Mouse (Mus musculus) embryonic fibroblast, embryonic 13.5 days (primary cell): ENCODE data around the gene Hist1h4k. TPM values are rescaled to one million over a fixed set of nuclear protein-coding genes. Genes with fewer than 3 reads are reported as not detected.
"Not testable (repeated sequence)": the region's sequence is repeated elsewhere in the genome, so short reads cannot be mapped to it uniquely, and the experiment has no call there.

ENCODE experiments used
- H3K27ac ChIP-seq: 2 replicates; pipeline ENCODE4 v1.5.1; 2012; ENCODE audit warnings: low read length, control low read depth, inconsistent platforms; ENCODE audit not compliant: insufficient read depth
- H3K4me1 ChIP-seq: 2 replicates; pipeline ENCODE4 v1.6.1; 2011; ENCODE audit warnings: low read length; ENCODE audit not compliant: control insufficient read depth, insufficient read depth
- H3K4me3 ChIP-seq: 2 replicates; pipeline ENCODE4 v1.5.1; 2011; ENCODE audit warnings: mild to moderate bottlenecking, control low read depth, low read length; ENCODE audit not compliant: insufficient read depth
- CTCF ChIP-seq: IDR thresholded peaks from 2 replicates; pipeline ENCODE4 v1.5.1; 2011; ENCODE audit warnings: mild to moderate bottlenecking, control low read depth, low read length, moderate library complexity, borderline replicate concordance; ENCODE audit not compliant: insufficient read depth
- POLR2A ChIP-seq: IDR thresholded peaks from 2 replicates; pipeline ENCODE4 v1.6.1; 2011; ENCODE audit warnings: low read depth, mild to moderate bottlenecking, control low read depth, low read length, moderate library complexity
- polyA plus RNA-seq: library from polyadenylated mRNA; stranded (reverse); fragments of >200 nt; gene quantifications from 2 replicates; pipeline ENCODE4 v1.2.4, GENCODE M21; 2011; ENCODE audit warnings: low read depth; ENCODE audit not compliant: missing spikeins, insufficient read length

The Hist1h4k gene
- polyA plus RNA-seq, 1 experiment, result 7.3 TPM

DNA sequence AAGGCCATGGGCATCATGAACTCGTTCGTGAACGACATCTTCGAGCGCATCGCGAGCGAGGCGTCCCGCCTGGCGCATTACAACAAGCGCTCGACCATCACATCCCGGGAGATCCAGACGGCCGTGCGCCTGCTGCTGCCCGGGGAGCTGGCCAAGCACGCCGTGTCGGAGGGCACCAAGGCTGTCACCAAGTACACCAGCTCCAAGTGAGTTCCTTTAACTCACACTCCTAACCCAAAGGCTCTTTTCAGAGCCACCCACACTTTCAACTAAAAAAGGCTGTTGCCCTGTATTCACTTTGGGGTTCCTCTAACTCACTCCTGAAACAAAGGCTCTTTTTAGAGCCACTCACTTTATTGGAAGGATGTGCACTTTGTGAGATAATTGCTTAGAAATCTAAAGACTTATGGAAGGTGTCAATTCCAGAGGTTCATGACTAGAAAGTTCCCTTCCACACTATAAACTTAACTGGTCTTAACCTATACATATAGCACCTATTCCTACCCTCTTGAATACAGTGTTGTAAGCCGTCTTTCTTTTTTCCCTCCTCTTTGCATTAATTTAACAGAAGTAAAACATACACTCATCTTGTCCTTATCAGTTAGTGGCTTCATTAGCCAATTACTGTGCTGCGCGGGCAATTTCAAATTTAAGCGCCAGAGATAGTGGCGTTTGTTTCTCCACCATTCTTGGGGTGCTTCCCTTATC, 4.1 kb upstream of the Hist1h4k start:
- not testable (repeated sequence) for H3K4me1 ChIP-seq
- peak; percentile 56; the same call in 1 of the 2 replicates for TF ChIP-seq POLR2A
- peak overlapping the region; percentile 71 for H3K27ac ChIP-seq
- H3K4me3 ChIP-seq, result peak overlapping the region; percentile 55

DNA sequence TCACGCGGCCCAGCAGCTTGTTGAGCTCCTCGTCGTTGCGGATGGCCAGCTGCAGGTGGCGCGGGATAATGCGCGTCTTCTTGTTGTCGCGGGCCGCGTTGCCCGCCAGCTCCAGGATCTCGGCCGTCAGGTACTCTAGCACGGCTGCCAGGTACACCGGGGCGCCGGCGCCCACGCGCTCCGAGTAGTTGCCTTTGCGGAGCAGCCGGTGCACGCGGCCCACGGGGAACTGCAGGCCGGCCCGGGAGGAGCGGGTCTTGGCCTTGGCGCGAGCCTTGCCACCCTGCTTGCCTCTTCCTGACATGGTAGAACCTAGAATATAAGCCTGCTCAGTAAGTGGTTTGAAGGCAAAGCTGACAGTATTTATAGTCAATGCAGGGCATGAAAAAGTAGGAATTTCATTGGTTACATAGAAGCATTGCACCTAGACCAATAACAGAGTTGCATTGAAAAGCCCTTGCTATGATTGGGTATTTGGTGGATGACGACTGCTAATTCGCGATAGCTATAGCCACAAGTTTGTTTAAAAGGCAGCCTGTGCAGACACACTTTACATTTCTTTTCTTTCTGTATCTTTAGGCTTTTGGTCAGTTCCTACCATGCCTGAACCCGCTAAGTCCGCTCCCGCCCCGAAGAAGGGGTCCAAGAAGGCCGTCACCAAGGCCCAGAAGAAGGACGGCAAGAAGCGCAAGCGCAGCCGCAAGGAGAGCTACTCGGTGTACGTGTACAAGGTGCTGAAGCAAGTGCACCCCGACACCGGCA, 3.4 kb upstream of the Hist1h4k start, which contains the start of the genes Hist1h2ak and Hist1h2bn:
Gene Hist1h2ak (minus strand): TSS at position 304 of the 762 bp plus-strand sequence.
Gene Hist1h2bn (plus strand): TSS at position 600 of the 762 bp plus-strand sequence.
- Histone ChIP-seq H3K27ac (peak within 1 kb of the TSS; percentile 71), H3K4me3 (peak within 1 kb of the TSS; percentile 55)
- not testable (repeated sequence) for H3K4me1 ChIP-seq
- TF ChIP-seq POLR2A, result peak; percentile 77; the same call in 1 of the 2 replicates

DNA sequence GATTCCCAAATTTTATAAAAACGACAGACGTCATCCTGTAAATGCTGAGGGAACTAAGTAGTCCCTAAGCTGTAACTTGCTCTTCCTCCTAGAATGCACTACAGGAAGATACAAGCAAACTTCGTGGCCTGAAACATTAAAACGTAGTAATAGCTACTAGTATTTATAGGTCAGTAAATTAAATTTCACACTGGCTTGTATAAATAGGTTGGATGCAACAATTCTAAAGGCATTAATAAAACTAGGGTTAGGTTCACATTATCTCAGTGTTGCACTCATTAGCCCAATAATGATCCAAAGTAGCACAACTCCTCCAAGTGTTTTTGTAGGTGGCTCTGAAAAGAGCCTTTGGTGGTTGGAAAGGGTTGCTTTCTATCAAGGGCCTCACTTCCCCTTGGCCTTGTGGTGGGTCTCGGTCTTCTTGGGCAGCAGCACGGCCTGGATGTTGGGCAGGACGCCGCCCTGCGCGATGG, 2.8 kb upstream of the Hist1h4k start:
- TF ChIP-seq POLR2A (no peak; the same call in 1 of the 2 replicates), CTCF (no peak)
- H3K4me1 ChIP-seq, result peaks cover 6% of the 10 kb centered on the region
- H3K27ac ChIP-seq, result peak overlapping the region; percentile 69

DNA sequence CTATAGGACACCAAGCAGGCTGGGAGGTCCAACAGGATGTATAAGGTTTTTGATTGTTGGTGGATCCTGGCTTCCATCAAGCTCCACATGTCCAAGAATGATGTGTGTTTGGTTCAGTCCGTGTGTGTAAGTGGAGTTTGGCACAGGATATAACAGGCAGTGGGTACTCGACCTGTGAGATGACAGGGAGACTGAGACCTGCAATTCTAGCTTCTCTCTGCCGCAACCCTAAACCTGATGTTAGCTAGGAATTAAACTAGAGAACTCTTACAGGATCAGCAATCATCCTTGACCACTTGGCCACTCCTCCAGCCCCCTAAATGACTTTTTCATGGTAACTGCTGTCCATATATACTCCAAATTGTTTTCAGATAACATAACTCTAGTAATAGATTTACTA, 2.1 kb upstream of the Hist1h4k start:
- Histone ChIP-seq H3K4me1 (peaks cover 6% of the 10 kb centered on the region), H3K27ac (peak overlapping the region; percentile 49), H3K4me3 (no peak overlapping the region)
- no peak for TF ChIP-seq CTCF
- no peak for TF ChIP-seq POLR2A

More for the DNA sequence above, 2.8 kb upstream of the Hist1h4k start:
- peak overlapping the region; percentile 49 for H3K4me3 ChIP-seq

DNA sequence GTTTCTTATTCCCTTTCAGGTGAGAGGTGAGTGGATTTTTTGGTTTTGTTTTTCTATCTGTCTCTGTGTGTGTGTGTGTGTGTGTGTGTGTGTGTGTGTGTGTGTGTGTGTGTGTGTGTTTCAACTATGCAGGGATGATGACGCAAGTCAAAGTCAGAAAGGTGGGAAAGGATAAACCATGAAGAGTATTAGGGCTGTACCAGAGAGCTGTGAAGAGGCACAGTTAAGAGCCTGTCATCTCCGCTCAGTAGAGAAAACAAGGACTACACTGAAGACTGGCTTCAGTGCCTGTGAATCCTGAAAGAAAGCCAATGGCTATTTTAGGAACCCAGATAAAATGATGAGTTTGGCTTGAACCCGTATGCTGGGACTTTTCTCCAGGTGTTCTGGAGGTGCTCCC, 1.5 kb upstream of the Hist1h4k start:
- Histone ChIP-seq H3K4me3 (no peak overlapping the region), H3K27ac (no peak overlapping the region), H3K4me1 (peaks cover 8% of the 10 kb centered on the region)
- TF ChIP-seq POLR2A, result no peak
- no peak for TF ChIP-seq CTCF

DNA sequence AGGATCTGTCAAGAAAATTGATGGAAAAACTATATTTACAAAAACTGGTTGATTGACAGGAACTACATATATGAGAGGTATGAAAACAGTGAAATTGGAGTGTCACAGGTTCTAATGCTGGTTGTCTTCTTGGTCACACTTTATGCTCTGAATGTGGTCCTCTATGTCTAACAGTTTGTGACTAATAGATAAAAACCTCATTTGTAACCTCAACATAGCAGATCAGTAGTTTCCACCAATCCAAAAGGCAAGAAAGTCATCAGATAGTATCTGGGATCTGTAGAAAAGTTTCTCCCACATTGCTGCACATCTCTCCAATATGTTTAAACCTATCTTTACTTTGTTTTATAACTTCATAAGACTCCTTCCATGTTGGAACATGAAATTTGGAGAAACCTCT, 1.1 kb upstream of the Hist1h4k start:
- no peak for TF ChIP-seq POLR2A
- no peak for TF ChIP-seq CTCF
- no peak overlapping the region for H3K27ac ChIP-seq
- H3K4me3 ChIP-seq, result no peak overlapping the region
- H3K4me1 ChIP-seq, result peaks cover 8% of the 10 kb centered on the region

DNA sequence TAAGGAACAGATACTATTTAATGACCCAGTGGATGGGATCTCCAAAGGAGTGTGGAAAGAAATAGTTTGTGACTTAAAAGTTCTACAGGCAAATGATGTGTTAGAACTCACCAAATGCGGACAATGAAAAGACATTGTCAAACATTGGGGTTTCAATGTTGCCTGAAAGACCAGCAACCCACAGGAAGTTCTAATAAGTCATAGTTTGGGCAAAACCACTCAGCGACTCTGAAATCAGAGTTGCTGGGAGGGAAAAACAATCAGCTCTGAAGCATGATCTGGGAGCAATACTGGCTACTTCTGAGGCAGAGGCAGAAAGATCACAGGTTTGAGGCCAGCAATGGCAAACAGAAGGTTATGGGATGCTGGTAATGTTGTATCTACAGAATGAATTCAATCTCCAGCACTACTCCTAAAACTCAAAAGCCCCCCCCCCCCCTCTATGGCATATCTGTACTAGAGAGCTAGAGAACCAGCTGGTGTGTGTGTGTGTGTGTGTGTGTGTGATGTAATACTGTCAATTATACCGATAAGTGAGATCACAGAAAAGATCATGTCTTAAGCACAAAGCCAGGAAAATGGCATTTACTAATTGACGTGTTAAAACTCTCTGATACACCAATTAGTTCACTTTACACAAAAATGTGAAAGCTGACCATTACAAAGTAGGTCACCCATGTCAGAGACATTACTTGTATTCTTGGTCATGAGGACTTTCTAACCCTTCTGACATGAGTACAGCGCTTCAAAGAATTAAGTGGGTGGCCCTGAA, 732 bp downstream of the Hist1h4k start:
- H3K4me3 ChIP-seq, result peak overlapping the region; percentile 57
- H3K4me1 ChIP-seq, result peaks cover 8% of the 10 kb centered on the region
- H3K27ac ChIP-seq, result peak overlapping the region; percentile 13; the same call in 1 of the 2 replicates
- no peak for TF ChIP-seq CTCF
- peak; percentile 75 for TF ChIP-seq POLR2A

DNA sequence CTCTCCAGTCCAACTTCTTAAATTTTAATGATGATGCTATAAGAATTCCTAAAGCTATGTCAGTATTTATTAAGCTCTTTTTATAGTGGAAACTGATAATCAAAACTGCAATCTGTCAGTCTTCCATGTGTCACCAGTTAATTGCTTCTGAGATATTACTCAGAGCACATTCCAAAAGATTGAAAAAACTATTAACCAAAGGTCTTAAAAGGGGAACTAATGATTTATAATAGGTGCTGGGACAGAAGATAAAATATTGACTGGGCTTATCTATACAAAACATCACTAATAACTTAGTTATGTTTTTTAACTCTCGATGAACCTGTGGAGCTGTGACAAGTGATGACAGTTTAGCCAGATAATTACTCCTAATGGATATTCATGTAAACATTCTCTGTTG, 5.3 kb downstream of the Hist1h4k start:
- H3K4me1 ChIP-seq, result peaks cover 2% of the 10 kb centered on the region; the same call in 1 of the 2 replicates
- H3K27ac ChIP-seq, result no peak overlapping the region
- TF ChIP-seq CTCF (no peak), POLR2A (no peak)
- H3K4me3 ChIP-seq, result no peak overlapping the region

DNA sequence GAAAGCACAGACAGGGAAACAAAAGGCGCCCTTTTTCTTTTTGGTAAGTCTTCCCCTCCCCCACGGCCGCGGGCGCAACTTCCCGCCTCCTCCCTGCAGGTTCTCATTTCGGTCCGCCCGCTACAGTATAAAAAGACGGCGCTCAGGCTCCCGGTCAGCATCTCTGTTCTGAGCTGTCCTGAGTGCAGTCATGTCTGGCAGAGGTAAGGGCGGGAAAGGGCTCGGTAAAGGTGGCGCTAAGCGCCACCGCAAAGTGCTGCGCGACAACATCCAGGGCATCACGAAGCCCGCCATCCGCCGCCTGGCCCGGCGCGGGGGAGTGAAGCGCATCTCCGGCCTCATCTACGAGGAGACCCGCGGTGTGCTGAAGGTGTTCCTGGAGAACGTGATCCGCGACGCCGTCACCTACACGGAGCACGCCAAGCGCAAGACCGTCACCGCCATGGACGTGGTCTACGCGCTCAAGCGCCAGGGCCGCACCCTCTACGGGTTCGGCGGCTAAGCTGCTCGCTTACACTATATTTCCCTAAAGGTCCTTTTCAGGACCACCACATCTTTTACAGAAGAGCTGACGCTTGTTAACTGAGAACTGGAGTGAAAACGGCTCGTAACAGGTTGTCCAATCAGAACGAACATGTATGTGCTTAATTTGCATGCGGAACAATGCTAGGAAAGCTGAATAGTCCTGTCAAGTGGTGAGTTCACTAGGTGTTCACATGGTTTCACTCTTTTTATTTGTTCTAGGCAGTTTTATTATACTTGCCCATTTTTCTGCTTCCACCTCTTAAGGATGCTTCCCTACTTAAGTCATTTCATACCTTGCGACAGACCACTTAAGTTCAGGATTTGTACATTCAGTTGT, 15.2 kb downstream of the Hist1h4k start, which contains the start of gene Hist1h4j:
Gene Hist1h4j (plus strand): TSS at position 159 of the 862 bp plus-strand sequence.
- TF ChIP-seq POLR2A, result peak; percentile 80
- H3K4me3 ChIP-seq, result peak within 1 kb of the TSS; percentile 33
- peak within 1 kb of the TSS; percentile 49 for H3K27ac ChIP-seq
- H3K4me1 ChIP-seq, result not testable (repeated sequence)
